Mouse (Mus musculus): ENCODE measurements around the gene Prnp.

GRCm38 (mm10) chr2:131868983-131869382 lies 40.7 kb upstream of the Prnp start:
- no peak for TF ChIP-seq POLR2A (IDR thresholded peaks at IDR 0.05; ENCODE audit: low read depth, low read length)
- no peak for TF ChIP-seq CTCF (conservative IDR thresholded peaks at IDR 0.05; ENCODE audit: insufficient read depth, insufficient read length, low read depth, low read length)

Measured in kidney, adult 2 months (tissue).